Mouse (Mus musculus): Measurements from ENCODE around the gene Speer1. TPM values are rescaled to one million over a fixed set of nuclear protein-coding genes. Genes with fewer than 3 reads are reported as not detected.
"Not testable (repeated sequence)": the region's sequence is repeated elsewhere in the genome, so short reads cannot be mapped to it uniquely, and the experiment has no call there.

The Speer1 gene
- total RNA-seq (2014; rRNA removed) (not detected in 2 replicates), polyA plus RNA-seq (2015; fragmentation: Nextera tagmentation; extraction: Ambion mirVana) (not detected in 2 replicates)

DNA sequence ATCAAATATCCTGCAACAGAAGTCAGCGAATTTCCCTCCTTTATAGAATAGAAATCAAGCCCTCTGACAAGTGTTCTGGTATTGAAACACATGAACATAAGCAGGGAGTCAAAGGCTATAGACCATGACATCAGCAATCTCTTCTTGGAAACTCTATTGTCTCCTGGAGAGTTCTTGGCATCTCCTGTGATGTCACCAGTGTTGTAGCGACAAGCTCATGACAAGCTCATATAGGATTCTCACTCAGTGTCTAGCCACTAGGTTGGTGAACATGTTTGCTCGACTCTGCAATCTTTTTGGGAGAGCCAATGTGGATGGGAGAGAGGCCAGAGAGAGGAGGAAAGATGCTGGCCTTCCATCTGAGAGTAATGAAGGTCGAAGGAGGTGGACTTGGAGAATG is at the start of gene Speer1:
Gene Speer1, plus strand, starts transcription at position 301 of the 400 bp plus-strand sequence.
- not testable (repeated sequence) for H3K9me3 ChIP-seq (ENCODE audit: low read length); H3K4me3 ChIP-seq (ENCODE audit: low read length); H3K36me3 ChIP-seq (ENCODE audit: insufficient read depth, low read length); H3K27me3 ChIP-seq (ENCODE audit: insufficient read depth, low read length); H3K4me1 ChIP-seq (ENCODE audit: insufficient read depth, low read length); ATAC-seq; H3K9ac ChIP-seq (replicated peaks; ENCODE audit: low read length); H3K4me2 ChIP-seq (ENCODE audit: low read depth, low read length); DNase-seq (ENCODE audit: low spot score); H3K27ac ChIP-seq
- WGBS, result 55% methylated on average over 1 of the region's 4 CpGs

Other genes with a start within 250 kb of the Speer1 start
- not detected in 2 replicates for gene Gm8879, start 213.9 kb upstream of the Speer1 start, total RNA-seq (2014; rRNA removed)
- not detected in 2 replicates for gene Gm8879, start 213.9 kb upstream of the Speer1 start, polyA plus RNA-seq (2015; fragmentation: Nextera tagmentation; extraction: Ambion mirVana)
- gene Gm5861, start 158.4 kb upstream of the Speer1 start, total RNA-seq (2014; rRNA removed), result not detected in 2 replicates
- gene Gm5861, start 158.4 kb upstream of the Speer1 start, polyA plus RNA-seq (2015; fragmentation: Nextera tagmentation; extraction: Ambion mirVana), result not detected in 2 replicates
- gene Gm8890, start 85.5 kb upstream of the Speer1 start, total RNA-seq (2014; rRNA removed), result not detected in 2 replicates
- not detected in 2 replicates for gene Gm8890, start 85.5 kb upstream of the Speer1 start, polyA plus RNA-seq (2015; fragmentation: Nextera tagmentation; extraction: Ambion mirVana)
- gene Gm8897, start 74.9 kb downstream of the Speer1 start, total RNA-seq (2014; rRNA removed), result not detected in 2 replicates
- gene Gm8897, start 74.9 kb downstream of the Speer1 start, polyA plus RNA-seq (2015; fragmentation: Nextera tagmentation; extraction: Ambion mirVana), result not detected in 2 replicates
- gene Gm8906, start 161.2 kb downstream of the Speer1 start, total RNA-seq (2014; rRNA removed), result not detected in 2 replicates
- not detected in 2 replicates for gene Gm8906, start 161.2 kb downstream of the Speer1 start, polyA plus RNA-seq (2015; fragmentation: Nextera tagmentation; extraction: Ambion mirVana)